Mouse (Mus musculus): ENCODE measurements around the gene Cpvl. TPM values are rescaled to one million over a fixed set of nuclear protein-coding genes. Genes with fewer than 3 reads are reported as not detected.

Cpvl gene
- polyA plus RNA-seq, 1 experiment from 2014 or later, result 0.82 TPM

DNA sequence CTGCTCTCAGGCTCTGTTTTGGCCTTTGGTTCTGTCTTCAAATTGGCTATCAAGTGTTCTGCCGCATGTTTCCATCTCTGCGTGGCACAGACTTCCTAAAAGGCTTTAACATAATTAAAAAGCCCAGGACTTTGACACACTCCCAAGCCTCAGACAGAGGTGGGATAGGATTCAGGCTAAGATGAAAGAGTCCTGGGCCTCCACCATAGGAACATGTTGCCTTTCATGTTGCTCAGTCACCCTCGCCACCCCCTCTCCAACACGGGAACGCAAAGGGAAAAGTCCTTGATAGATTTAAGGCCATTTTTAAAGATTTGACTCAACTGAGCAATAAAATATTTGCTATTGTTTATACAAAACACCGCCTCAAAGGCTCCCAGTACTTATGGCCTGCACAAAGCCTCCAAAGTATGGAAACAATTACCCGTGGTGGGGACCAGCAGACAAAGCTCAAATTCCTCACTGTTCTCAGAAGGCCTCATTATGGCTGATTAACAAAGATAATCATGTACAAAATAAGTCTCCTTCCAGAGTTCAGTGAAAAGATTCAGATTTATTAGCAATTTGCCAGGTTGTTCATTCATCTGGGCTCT, 80.5 kb downstream of the Cpvl start:
- no peaks in the 10 kb centered on the region for H3K4me1 ChIP-seq (replicated peaks; ENCODE audit: control insufficient read depth, insufficient read depth, low read length)
- H3K4me3 ChIP-seq (ENCODE audit: low read depth, low read length), result no peak overlapping the region
- ATAC-seq, result no peak
- no peak overlapping the region for H3K9ac ChIP-seq (ENCODE audit: low read depth, low read length)
- H3K9me3 ChIP-seq (ENCODE audit: control insufficient read depth), result no peaks in the 10 kb centered on the region
- 70% methylated on average over 7 of the region's 7 CpGs for WGBS
- no peaks in the 10 kb centered on the region for H3K27me3 ChIP-seq (replicated peaks; ENCODE audit: control insufficient read depth, insufficient read depth, low read length)
- no peak for TF ChIP-seq CTCF (IDR thresholded peaks at IDR 0.05; ENCODE audit: low read depth)
- no peak overlapping the region for H3K4me2 ChIP-seq (replicated peaks; ENCODE audit: low read depth)
- no peaks in the 10 kb centered on the region for H3K36me3 ChIP-seq (ENCODE audit: control insufficient read depth, insufficient read depth)
- no peak overlapping the region for H3K27ac ChIP-seq (ENCODE audit: low read depth, low read length)

DNA sequence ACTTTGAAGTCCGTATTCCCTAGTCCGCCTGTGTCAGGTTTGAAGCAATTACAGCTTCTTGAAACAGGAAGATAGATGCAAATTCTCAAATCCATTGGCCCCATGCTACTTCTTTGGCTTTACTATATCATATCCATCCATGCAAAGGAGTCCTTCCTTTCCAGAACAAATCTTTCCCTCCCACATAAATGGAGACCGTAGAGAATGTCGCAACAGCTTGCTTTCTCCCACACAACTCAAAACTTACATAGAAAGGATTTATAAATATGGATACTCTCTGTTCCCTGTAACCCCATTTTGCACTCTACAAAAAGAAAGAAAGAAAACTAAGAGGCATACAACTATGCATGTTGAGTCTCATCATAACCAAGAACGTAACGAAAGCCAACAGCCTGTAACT, 81.3 kb downstream of the Cpvl start:
- Histone ChIP-seq H3K27me3 (replicated peaks; ENCODE audit: control insufficient read depth, insufficient read depth, low read length) (no peaks in the 10 kb centered on the region), H3K9me3 (ENCODE audit: control insufficient read depth) (no peaks in the 10 kb centered on the region), H3K27ac (ENCODE audit: low read depth, low read length) (no peak overlapping the region), H3K4me2 (replicated peaks; ENCODE audit: low read depth) (no peak overlapping the region), H3K36me3 (ENCODE audit: control insufficient read depth, insufficient read depth) (no peaks in the 10 kb centered on the region), H3K4me3 (ENCODE audit: low read depth, low read length) (no peak overlapping the region), H3K9ac (ENCODE audit: low read depth, low read length) (no peak overlapping the region), H3K4me1 (replicated peaks; ENCODE audit: control insufficient read depth, insufficient read depth, low read length) (no peaks in the 10 kb centered on the region)
- TF ChIP-seq CTCF (IDR thresholded peaks at IDR 0.05; ENCODE audit: low read depth), result no peak
- WGBS, result 94% methylated on average over 6 of the region's 6 CpGs
- no peak for ATAC-seq

DNA sequence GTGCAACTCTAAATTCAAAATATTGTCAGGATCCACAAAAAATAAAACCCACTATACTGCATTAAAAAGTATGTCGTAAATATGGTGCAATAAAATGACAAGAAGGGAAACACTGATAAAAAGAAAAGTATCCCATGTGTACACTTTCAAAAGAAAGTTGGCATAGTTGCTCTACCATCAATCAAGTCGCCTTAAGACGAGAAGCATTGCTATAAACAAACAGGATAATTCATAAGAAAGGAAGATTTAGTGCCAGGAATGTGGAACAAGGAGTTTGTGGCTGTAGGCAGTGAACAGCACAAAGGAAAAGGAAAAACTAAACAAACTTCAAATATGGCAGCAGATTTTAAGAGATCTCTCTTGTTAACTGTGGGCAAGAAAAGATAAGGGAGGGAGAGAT, 84.7 kb downstream of the Cpvl start:
- TF ChIP-seq CTCF (IDR thresholded peaks at IDR 0.05; ENCODE audit: low read depth), result no peak
- Histone ChIP-seq H3K4me1 (replicated peaks; ENCODE audit: control insufficient read depth, insufficient read depth, low read length) (no peaks in the 10 kb centered on the region), H3K4me2 (replicated peaks; ENCODE audit: low read depth) (no peak overlapping the region), H3K27me3 (replicated peaks; ENCODE audit: control insufficient read depth, insufficient read depth, low read length) (no peaks in the 10 kb centered on the region), H3K36me3 (ENCODE audit: control insufficient read depth, insufficient read depth) (no peaks in the 10 kb centered on the region), H3K4me3 (ENCODE audit: low read depth, low read length) (no peak overlapping the region), H3K27ac (ENCODE audit: low read depth, low read length) (no peak overlapping the region), H3K9me3 (ENCODE audit: control insufficient read depth) (no peaks in the 10 kb centered on the region), H3K9ac (ENCODE audit: low read depth, low read length) (no peak overlapping the region)
- 49% methylated on average over 3 of the region's 3 CpGs for whole genome bisulfite sequencing
- ATAC-seq, result no peak

DNA sequence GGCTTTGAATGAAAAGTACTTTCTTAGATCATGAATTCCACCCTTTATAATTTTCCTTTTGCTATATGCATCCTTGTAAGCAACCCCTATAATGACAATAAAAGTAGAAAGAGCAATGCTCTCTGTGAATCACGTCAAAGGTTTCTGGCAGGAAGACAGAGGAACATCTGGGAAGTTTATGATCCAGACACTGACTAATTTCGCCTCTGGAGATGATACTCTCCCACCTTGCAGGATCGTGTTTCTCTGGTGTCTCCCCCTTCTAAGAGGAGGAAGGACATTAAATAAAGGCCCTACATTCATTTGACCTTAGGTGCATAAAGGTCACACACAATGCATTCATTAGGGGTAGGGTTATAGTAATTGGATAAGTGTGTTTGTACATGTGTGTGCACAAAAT, 87.4 kb downstream of the Cpvl start:
- no peak for ATAC-seq
- no peak overlapping the region for H3K4me2 ChIP-seq (replicated peaks; ENCODE audit: low read depth)
- no peaks in the 10 kb centered on the region for H3K36me3 ChIP-seq (ENCODE audit: control insufficient read depth, insufficient read depth)
- no peaks in the 10 kb centered on the region for H3K9me3 ChIP-seq (ENCODE audit: control insufficient read depth)
- no peaks in the 10 kb centered on the region for H3K27me3 ChIP-seq (replicated peaks; ENCODE audit: control insufficient read depth, insufficient read depth, low read length)
- no peak for TF ChIP-seq CTCF (IDR thresholded peaks at IDR 0.05; ENCODE audit: low read depth)
- no peaks in the 10 kb centered on the region for H3K4me1 ChIP-seq (replicated peaks; ENCODE audit: control insufficient read depth, insufficient read depth, low read length)
- no peak overlapping the region for H3K4me3 ChIP-seq (ENCODE audit: low read depth, low read length)
- no peak overlapping the region for H3K9ac ChIP-seq (ENCODE audit: low read depth, low read length)
- H3K27ac ChIP-seq (ENCODE audit: low read depth, low read length), result no peak overlapping the region
- WGBS, result 56% methylated on average over 3 of the region's 3 CpGs

DNA sequence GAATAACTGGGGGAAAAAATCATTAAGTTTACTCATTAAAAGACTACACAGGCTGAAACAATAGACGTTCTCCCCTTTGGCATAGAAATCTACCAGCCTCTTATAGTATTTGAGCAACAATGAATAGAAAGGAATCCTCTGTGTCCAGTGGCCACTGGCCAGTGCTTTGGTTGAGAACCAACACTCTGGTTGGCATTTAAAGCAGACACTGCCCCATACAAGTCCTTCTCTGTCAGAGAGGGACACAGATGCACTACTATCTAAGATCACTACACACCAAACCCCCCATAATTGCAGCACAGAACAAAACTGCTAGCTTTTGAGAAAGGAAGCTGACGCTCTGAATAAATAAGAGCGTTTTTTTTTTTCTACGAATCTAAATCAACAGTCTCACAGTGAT, 93.5 kb downstream of the Cpvl start:
- H3K4me3 ChIP-seq (ENCODE audit: low read depth, low read length), result no peak overlapping the region
- ATAC-seq, result no peak
- H3K4me2 ChIP-seq (replicated peaks; ENCODE audit: low read depth), result no peak overlapping the region
- 0 out of 2 replicates have a peak, but pooled peaks cover 3% of the 10 kb centered on the region for H3K4me1 ChIP-seq (replicated peaks; ENCODE audit: control insufficient read depth, insufficient read depth, low read length)
- no peaks in the 10 kb centered on the region for H3K36me3 ChIP-seq (ENCODE audit: control insufficient read depth, insufficient read depth)
- H3K27me3 ChIP-seq (replicated peaks; ENCODE audit: control insufficient read depth, insufficient read depth, low read length), result no peaks in the 10 kb centered on the region
- H3K27ac ChIP-seq (ENCODE audit: low read depth, low read length), result no peak overlapping the region
- no peaks in the 10 kb centered on the region for H3K9me3 ChIP-seq (ENCODE audit: control insufficient read depth)
- WGBS, result 62% methylated on average over 4 of the region's 4 CpGs
- TF ChIP-seq CTCF (IDR thresholded peaks at IDR 0.05; ENCODE audit: low read depth), result no peak
- no peak overlapping the region for H3K9ac ChIP-seq (ENCODE audit: low read depth, low read length)

DNA sequence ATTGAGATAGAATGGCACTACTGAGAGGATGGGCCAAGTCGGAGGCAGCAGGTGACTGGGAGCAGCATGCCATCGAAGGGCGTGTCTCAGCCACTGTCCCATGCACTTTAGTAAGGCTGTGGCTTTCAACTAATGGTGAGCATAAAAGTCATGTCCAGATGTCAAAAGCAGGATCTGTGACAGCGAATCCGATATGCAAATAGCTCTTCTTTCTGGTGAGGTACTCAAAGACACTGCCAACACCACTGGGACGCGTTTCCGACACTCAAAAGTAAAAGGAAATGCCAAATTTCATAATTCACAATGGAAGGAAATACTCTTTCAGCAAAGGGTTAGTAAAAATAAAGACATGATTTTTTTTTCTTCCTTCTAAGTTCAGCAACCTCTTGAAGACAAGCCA, 94.0 kb downstream of the Cpvl start:
- Histone ChIP-seq H3K4me2 (replicated peaks; ENCODE audit: low read depth) (no peak overlapping the region), H3K4me3 (ENCODE audit: low read depth, low read length) (no peak overlapping the region), H3K36me3 (ENCODE audit: control insufficient read depth, insufficient read depth) (no peaks in the 10 kb centered on the region), H3K9ac (ENCODE audit: low read depth, low read length) (no peak overlapping the region), H3K27me3 (replicated peaks; ENCODE audit: control insufficient read depth, insufficient read depth, low read length) (no peaks in the 10 kb centered on the region), H3K9me3 (ENCODE audit: control insufficient read depth) (no peaks in the 10 kb centered on the region), H3K27ac (ENCODE audit: low read depth, low read length) (no peak overlapping the region), H3K4me1 (replicated peaks; ENCODE audit: control insufficient read depth, insufficient read depth, low read length) (0 out of 2 replicates have a peak, but pooled peaks cover 3% of the 10 kb centered on the region)
- 77% methylated on average over 8 of the region's 8 CpGs for WGBS
- no peak for ATAC-seq
- TF ChIP-seq CTCF (IDR thresholded peaks at IDR 0.05; ENCODE audit: low read depth), result no peak

DNA sequence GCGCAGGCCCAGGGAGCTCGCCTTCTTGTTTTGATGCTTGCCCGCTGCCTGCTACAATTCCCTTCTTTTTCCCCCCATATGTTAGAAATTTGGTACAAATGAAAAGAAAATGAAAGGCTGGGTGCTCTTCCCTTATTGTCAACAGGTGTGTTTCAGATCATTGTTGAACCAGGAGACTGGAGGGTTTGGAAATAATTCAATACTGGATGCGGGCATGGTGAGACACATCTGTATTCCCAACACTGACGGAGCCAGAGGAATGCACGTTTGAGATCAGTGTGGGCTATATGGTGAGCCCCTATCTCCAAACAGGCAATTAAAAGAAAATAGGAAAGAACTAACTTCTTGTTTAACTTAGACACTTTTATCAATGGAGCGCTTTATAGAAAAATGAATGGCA, 95.1 kb downstream of the Cpvl start:
- no peak for ATAC-seq
- TF ChIP-seq CTCF (IDR thresholded peaks at IDR 0.05; ENCODE audit: low read depth), result no peak
- 0 out of 2 replicates have a peak, but pooled peaks cover 3% of the 10 kb centered on the region for H3K4me1 ChIP-seq (replicated peaks; ENCODE audit: control insufficient read depth, insufficient read depth, low read length)
- H3K27ac ChIP-seq (ENCODE audit: low read depth, low read length), result no peak overlapping the region
- no peak overlapping the region for H3K9ac ChIP-seq (ENCODE audit: low read depth, low read length)
- H3K4me2 ChIP-seq (replicated peaks; ENCODE audit: low read depth), result no peak overlapping the region
- no peaks in the 10 kb centered on the region for H3K9me3 ChIP-seq (ENCODE audit: control insufficient read depth)
- no peaks in the 10 kb centered on the region for H3K36me3 ChIP-seq (ENCODE audit: control insufficient read depth, insufficient read depth)
- H3K4me3 ChIP-seq (ENCODE audit: low read depth, low read length), result no peak overlapping the region
- WGBS, result 77% methylated on average over 7 of the region's 7 CpGs
- H3K27me3 ChIP-seq (replicated peaks; ENCODE audit: control insufficient read depth, insufficient read depth, low read length), result no peaks in the 10 kb centered on the region
